Mouse (Mus musculus) MEL (cell line): Measurements from ENCODE around the gene Shoc2. TPM values are rescaled to one million over a fixed set of nuclear protein-coding genes. Genes with fewer than 3 reads are reported as not detected.

ENCODE experiments used
- DNase-seq: peaks from one replicate; pipeline ENCODE4 v3.0.0; 2011; ENCODE audit warnings: low read depth, low spot score
- H3K27ac ChIP-seq: 2 replicates; pipeline ENCODE4 v1.5.1; 2012; ENCODE audit warnings: low read depth, mild to moderate bottlenecking, control low read depth, low read length, moderate library complexity; ENCODE audit not compliant: control insufficient read depth
- H3K27me3 ChIP-seq, 2 experiments: fragments of 150-350 bp in 1 of 2; sonication (generic) in 1 of 2; 2 replicates each; pipeline ENCODE4 v1.6.1; 2012; ENCODE audit warnings: low read length in 2 of 2, mild to moderate bottlenecking in 2 of 2, improper control_type of control experiment in 1 of 2, moderate library complexity in 1 of 2; ENCODE audit not compliant: insufficient read depth in 2 of 2, control insufficient read depth in 1 of 2
- H3K36me3 ChIP-seq, 2 experiments: 2 replicates each; pipeline ENCODE4 v1.6.1; 2012 to 2014; ENCODE audit warnings: low read length in 2 of 2, improper control_type of control experiment in 1 of 2, inconsistent platforms in 1 of 2, mild to moderate bottlenecking in 1 of 2; ENCODE audit not compliant: insufficient read depth in 2 of 2, control insufficient read depth in 1 of 2
- H3K4me1 ChIP-seq, 2 experiments: fragments of 150-350 bp in 1 of 2; sonication (generic) in 1 of 2; 2 replicates each; pipeline ENCODE4 v1.6.1; 2012; ENCODE audit warnings: low read length in 2 of 2, improper control_type of control experiment in 1 of 2, mild to moderate bottlenecking in 1 of 2; ENCODE audit not compliant: insufficient read depth in 2 of 2, control insufficient read depth in 1 of 2
- H3K4me3 ChIP-seq, 2 experiments: fragments of 150-350 bp in 1 of 2; sonication (generic) in 1 of 2; 2 replicates each; pipeline ENCODE4 v1.5.1; 2012; ENCODE audit warnings: low read depth in 2 of 2, low read length in 2 of 2, mild to moderate bottlenecking in 2 of 2, moderate library complexity in 2 of 2, control low read depth in 1 of 2, improper control_type of control experiment in 1 of 2; ENCODE audit not compliant: control insufficient read depth in 1 of 2, insufficient read depth in 1 of 2
- H3K79me2 ChIP-seq: 2 replicates; pipeline ENCODE4 v1.6.1; 2012; ENCODE audit warnings: mild to moderate bottlenecking, low read length, moderate library complexity; ENCODE audit not compliant: control insufficient read depth, poor library complexity, insufficient read depth
- H3K9ac ChIP-seq: 2 replicates; pipeline ENCODE4 v1.6.1; 2012; ENCODE audit warnings: low read depth, mild to moderate bottlenecking, control low read depth, low read length, moderate library complexity; ENCODE audit not compliant: control insufficient read depth, poor library complexity, severe bottlenecking
- H3K9me3 ChIP-seq: fragments of 150-350 bp; sonication (generic); replicated peaks from 2 replicates; pipeline ENCODE4 v1.6.1; 2012; ENCODE audit warnings: mild to moderate bottlenecking, low read length, improper control_type of control experiment, moderate library complexity; ENCODE audit not compliant: insufficient read depth
- CTCF ChIP-seq, 3 experiments: IDR thresholded peaks in 2 of 3; conservative IDR thresholded peaks in 1 of 3; 2 replicates each; pipeline ENCODE4 v1.5.1; 2011 to 2012; ENCODE audit warnings: low read length in 3 of 3, low read depth in 2 of 3, mild to moderate bottlenecking in 2 of 3, improper control_type of control experiment in 1 of 3, inconsistent platforms in 1 of 3, mixed read lengths in 1 of 3, moderate library complexity in 1 of 3; ENCODE audit not compliant: control insufficient read depth in 1 of 3, insufficient read depth in 1 of 3, poor library complexity in 1 of 3, severe bottlenecking in 1 of 3
- ELF1 ChIP-seq: IDR thresholded peaks from 2 replicates; pipeline ENCODE4 v1.6.1; 2014; ENCODE audit warnings: low read depth, mild to moderate bottlenecking, inconsistent platforms, low read length, improper control_type of control experiment, moderate library complexity
- EP300 ChIP-seq, 2 experiments: IDR thresholded peaks; 2 replicates each; pipeline ENCODE4 v1.6.1; 2011; ENCODE audit warnings: improper control_type of control experiment in 2 of 2, low read length in 2 of 2, low read depth in 1 of 2, mild to moderate bottlenecking in 1 of 2
- GATA1 ChIP-seq: IDR thresholded peaks from 2 replicates; pipeline ENCODE4 v1.6.1; 2011; ENCODE audit warnings: low read depth, low read length, improper control_type of control experiment
- JUND ChIP-seq: IDR thresholded peaks from 2 replicates; pipeline ENCODE4 v1.6.1; 2011; ENCODE audit warnings: low read depth, mild to moderate bottlenecking, improper control_type of control experiment, low read length
- MAFK ChIP-seq: IDR thresholded peaks from 2 replicates; pipeline ENCODE4 v1.6.1; 2011; ENCODE audit warnings: low read depth, mild to moderate bottlenecking, low read length, improper control_type of control experiment, borderline replicate concordance
- MAX ChIP-seq: IDR thresholded peaks from 2 replicates; pipeline ENCODE4 v1.6.1; 2011; ENCODE audit warnings: low read length, improper control_type of control experiment
- MAZ ChIP-seq: IDR thresholded peaks from 2 replicates; pipeline ENCODE4 v1.6.1; 2012; ENCODE audit warnings: low read depth, mild to moderate bottlenecking, inconsistent platforms, low read length, improper control_type of control experiment
- MEF2A ChIP-seq: IDR thresholded peaks from 2 replicates; pipeline ENCODE4 v1.6.1; 2014; ENCODE audit warnings: low read depth, mild to moderate bottlenecking, inconsistent platforms, low read length, improper control_type of control experiment; ENCODE audit not compliant: poor library complexity, insufficient replicate concordance, severe bottlenecking; ENCODE audit errors: extremely low read depth
- MYB ChIP-seq: IDR thresholded peaks from 2 replicates; pipeline ENCODE4 v1.6.1; 2011; ENCODE audit warnings: mild to moderate bottlenecking, low read depth, low read length, improper control_type of control experiment
- NRF1 ChIP-seq: IDR thresholded peaks from 2 replicates; pipeline ENCODE4 v1.6.1; 2014; ENCODE audit warnings: low read depth, mild to moderate bottlenecking, inconsistent platforms, low read length, improper control_type of control experiment, moderate library complexity; ENCODE audit not compliant: poor library complexity, insufficient read depth, severe bottlenecking
- POLR2AphosphoS2 ChIP-seq: IDR thresholded peaks from 2 replicates; pipeline ENCODE4 v1.6.1; 2011; ENCODE audit warnings: low read length, improper control_type of control experiment
- RCOR1 ChIP-seq: IDR thresholded peaks from 2 replicates; pipeline ENCODE4 v1.6.1; 2012; ENCODE audit warnings: low read depth, mild to moderate bottlenecking, inconsistent platforms, low read length, improper control_type of control experiment
- TAL1 ChIP-seq: IDR thresholded peaks from 2 replicates; pipeline ENCODE4 v1.6.1; 2012; ENCODE audit warnings: mild to moderate bottlenecking, inconsistent platforms, low read length, moderate library complexity, mixed read lengths
- TBP ChIP-seq: IDR thresholded peaks from 2 replicates; pipeline ENCODE4 v1.8.0; 2011; ENCODE audit warnings: low read depth, low read length, improper control_type of control experiment
- USF1 ChIP-seq: IDR thresholded peaks from 2 replicates; pipeline ENCODE4 v1.6.1; 2014; ENCODE audit warnings: low read depth, mild to moderate bottlenecking, inconsistent platforms, low read length, improper control_type of control experiment, moderate library complexity
- ZKSCAN1 ChIP-seq: IDR thresholded peaks from 2 replicates; pipeline ENCODE4 v1.6.1; 2012; ENCODE audit warnings: low read depth, mild to moderate bottlenecking, inconsistent platforms, low read length, improper control_type of control experiment, moderate library complexity
- ZMIZ1 ChIP-seq: IDR thresholded peaks from 2 replicates; pipeline ENCODE4 v1.6.1; 2012; ENCODE audit warnings: low read depth, mild to moderate bottlenecking, inconsistent platforms, low read length, improper control_type of control experiment, moderate library complexity
- polyA plus RNA-seq, 2 experiments: library from polyadenylated mRNA; stranded (reverse) in 1 of 2; unstranded in 1 of 2; fragments of >175 nt in 1 of 2; fragments of >200 nt in 1 of 2; gene quantifications; 2 replicates each; pipeline versions ENCODE4 v1.2.1 to v1.2.4; 2012; ENCODE audit warnings: low replicate concordance in 2 of 2, low read depth in 1 of 2; ENCODE audit not compliant: insufficient read length in 2 of 2, insufficient read depth in 1 of 2, missing spikeins in 1 of 2
- total RNA-seq: library from RNA; depleted of rRNA; stranded (reverse); fragments of 300-350 nt; gene quantifications from 2 replicates; pipeline ENCODE4 v1.2.3, GENCODE M21; 2012

The Shoc2 gene
- total and polyA plus RNA-seq, 3 experiments, result 33.4 to 55.6 TPM; not detected in 1

DNA sequence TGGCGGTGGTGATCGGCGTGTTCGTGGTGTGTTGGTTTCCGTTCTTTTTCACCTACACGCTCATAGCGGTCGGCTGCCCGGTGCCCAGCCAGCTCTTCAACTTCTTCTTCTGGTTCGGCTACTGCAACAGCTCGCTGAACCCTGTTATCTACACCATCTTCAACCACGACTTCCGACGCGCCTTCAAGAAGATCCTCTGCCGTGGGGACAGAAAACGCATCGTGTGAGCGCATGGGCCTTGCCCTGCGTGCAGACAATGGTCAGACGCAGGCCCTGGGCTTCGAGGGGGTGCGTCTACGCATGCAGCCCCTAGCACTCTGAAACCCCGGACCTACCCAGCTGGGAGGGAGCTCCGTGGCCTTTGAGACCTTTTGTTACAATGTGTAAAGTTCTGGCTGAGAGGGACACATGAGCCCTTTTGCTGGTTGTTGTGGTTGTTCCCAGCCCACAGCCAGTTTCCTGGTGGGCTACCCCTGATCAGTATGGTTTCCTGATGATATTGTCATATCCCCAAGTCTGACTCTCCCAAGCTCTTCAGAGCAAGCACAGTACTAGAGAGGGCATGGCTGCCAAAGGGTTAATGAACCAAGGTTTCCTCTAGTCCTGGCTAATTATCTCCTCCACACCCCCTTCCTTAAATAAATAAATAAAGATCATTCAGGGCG lies 103.4 kb downstream of the Shoc2 start:
- DNase-seq, result peak; percentile 57
- TF ChIP-seq CTCF (IDR thresholded peaks at IDR 0.05 in 2 of 3, conservative IDR thresholded peaks at IDR 0.05 in 1 of 3; ENCODE audit: control insufficient read depth in 1 of 3, insufficient read depth in 1 of 3, low read depth in 2 of 3, low read length in 3 of 3, poor library complexity in 1 of 3, severe bottlenecking in 1 of 3) (no peak), MAX (no peak), USF1 (no peak), MAZ (no peak), POLR2AphosphoS2 (no peak), ELF1 (no peak), JUND (no peak), TAL1 (no peak), GATA1 (no peak), ZMIZ1 (no peak), TBP (no peak), RCOR1 (no peak), NRF1 (no peak), MEF2A (no peak), MYB (no peak), ZKSCAN1 (no peak)
- peaks cover 0 to 10% of the 10 kb centered on the region in 2 experiments; a peak in 2 of 4 replicates for H3K4me1 ChIP-seq

DNA sequence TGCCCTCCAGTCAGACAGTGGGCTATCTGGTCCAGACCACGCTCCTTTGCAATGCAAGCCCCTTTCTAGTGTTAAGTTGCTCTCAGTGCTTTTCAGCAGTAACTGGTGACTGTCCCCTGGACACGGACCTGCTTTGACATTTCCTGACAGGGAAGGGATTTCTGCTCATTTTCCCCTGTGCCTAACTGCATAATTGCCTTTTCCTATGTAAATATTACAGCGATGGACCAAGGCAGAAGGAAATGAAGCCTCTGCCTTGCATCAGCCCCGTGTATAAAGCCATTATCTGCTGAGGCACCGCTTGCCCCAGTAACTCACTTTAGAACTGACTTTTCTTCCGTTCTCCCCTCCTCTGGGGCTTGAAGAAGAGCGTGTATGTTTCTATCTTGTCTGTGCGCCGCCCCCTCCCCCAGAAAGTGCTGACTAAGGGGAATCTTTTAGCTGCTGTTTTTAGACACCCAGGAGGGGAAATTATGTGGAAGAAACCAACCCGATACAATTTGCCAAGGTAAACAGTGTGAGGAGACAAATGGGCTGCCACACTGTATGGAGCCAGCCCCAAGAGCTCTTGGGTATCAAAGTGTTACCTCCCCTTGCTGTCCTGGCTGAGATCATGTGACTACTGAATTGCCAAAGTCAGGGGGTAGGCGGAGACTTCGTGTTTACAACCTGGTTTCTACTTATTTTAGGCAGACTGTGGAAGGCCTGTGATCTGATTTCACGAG lies 104.2 kb downstream of the Shoc2 start:
- TF ChIP-seq MAFK, result peak; percentile 82
- TF ChIP-seq EP300 (IDR thresholded peaks at IDR 0.05; ENCODE audit: low read depth in 1 of 2, low read length in 2 of 2), result no peak
- TF ChIP-seq USF1, result peak; percentile 64
- TF ChIP-seq, all 39 proteins: peak for 2
- Histone ChIP-seq H3K27ac (no peak overlapping the region), H3K4me1 (peaks cover 0 to 10% of the 10 kb centered on the region in 2 experiments; a peak in 2 of 4 replicates), H3K4me3 (no peak overlapping the region), H3K27me3 (no peaks in the 10 kb centered on the region), H3K36me3 (no peaks in the 10 kb centered on the region), H3K9ac (no peak overlapping the region), H3K9me3 (no peaks in the 10 kb centered on the region), H3K79me2 (no peaks in the 10 kb centered on the region; the same call in 1 of the 2 replicates)
- DNase-seq, result no peak

More for the DNA sequence above, 103.4 kb downstream of the Shoc2 start:
- Histone ChIP-seq H3K9me3 (no peaks in the 10 kb centered on the region), H3K36me3 (no peaks in the 10 kb centered on the region), H3K9ac (no peak overlapping the region; the same call in 1 of the 2 replicates), H3K27me3 (no peaks in the 10 kb centered on the region), H3K79me2 (no peaks in the 10 kb centered on the region; the same call in 1 of the 2 replicates), H3K27ac (no peak overlapping the region), H3K4me3 (no peak overlapping the region)
